Mouse (Mus musculus) ovary, postnatal 10 days (tissue): Measurements from ENCODE around the gene Bckdk.
"Not testable (repeated sequence)": the region's sequence is repeated elsewhere in the genome, so short reads cannot be mapped to it uniquely, and the experiment has no call there.

Experiments
- DNase-seq: peaks from one replicate; pipeline ENCODE4 v3.0.0; 2022; ENCODE audit warnings: low spot score

Bckdk gene

DNA sequence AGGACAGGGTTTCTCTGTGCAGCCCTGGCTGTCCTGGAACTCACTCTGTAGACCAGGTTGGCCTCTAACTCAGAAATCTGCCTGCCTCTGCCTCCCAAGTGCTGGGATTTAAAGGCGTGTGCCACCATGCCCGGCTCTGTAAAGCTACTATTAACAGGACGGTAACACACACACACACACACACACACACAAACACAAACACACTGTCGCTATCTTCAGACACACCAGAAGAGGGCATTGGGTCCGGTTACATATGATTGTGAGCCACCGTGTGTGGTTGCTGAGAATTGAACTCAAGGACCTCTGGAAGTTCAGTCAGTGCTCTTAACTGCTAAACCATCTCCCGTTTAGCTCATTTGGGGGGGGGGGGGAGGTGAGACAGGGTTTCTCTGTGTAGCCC lies 8.0 kb upstream of the Bckdk start:
- not testable (repeated sequence) for DNase-seq

DNA sequence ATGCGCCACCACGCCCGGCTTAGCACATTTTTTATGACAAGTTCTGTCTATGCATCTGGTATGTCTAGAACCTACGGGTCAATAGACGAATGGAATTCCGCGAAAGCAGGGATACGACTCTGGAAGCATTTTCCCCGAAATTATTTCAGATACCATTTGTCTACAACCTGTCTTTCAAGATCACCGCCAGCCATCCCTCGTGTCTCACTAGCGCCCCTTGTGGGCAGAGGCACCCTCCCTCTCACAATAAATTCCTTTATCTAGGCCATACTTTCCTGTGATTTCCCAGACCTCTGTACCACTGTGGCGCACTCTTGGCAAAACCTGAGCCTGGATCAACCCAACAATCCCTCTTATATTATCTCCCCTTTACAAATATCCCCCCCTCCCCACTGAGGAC lies 7.5 kb upstream of the Bckdk start:
- DNase-seq: no peak

DNA sequence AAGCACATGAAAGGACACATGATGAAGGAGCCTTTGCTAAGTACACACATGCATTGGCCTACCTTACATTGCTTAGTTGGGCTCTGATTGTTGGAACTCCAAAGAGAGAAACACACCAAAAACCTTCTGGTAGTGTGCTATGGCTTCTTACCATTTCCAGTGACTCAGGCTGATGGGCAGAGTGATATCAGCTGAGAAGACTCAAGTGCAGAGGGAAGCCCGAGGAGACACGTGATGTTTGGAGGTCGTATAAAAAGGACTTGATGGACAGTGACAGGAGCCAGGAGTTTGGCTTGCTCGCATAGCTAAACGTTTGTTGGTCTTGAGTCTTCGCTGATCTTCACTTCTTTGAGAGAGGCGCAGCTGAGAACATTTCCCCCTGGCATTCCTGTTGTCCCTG lies 6.3 kb upstream of the Bckdk start:
- DNase-seq: no peak

DNA sequence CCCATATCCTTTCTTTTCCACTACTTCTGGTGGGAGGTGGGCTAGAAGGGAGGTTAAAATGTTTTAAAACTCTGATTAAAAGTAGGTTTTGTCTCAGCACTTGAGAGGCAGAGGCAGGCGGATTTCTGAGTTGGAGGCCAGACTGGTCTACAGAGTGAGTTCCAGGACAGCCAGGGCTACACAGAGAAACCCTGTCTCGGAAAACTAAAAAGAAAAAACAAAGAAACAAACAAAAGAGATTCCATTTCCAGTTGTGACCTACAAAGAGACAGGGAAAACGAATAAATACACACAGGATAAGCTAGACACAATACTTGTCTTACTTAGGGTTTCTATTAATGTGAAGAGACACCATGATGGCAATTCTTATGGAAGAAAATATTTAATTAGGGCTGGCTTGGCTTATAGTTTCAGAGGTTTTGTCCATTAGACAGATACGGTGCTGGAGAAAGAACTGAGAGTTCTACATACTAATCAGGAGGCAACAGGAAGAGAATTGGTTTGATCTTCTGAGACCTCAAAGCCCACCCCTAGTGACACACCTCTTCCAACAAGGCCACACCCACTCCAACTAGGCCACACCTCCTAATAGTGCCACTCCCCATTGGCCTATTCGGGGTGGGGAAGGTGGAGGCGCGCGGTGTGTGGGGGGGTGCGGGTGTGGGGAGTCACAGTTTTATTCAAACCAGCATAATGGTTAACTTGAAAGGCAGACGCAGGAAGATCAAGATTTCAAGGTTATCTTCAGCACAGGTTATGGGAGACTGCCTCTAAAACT lies 5.5 kb upstream of the Bckdk start:
- DNase-seq: no peak

DNA sequence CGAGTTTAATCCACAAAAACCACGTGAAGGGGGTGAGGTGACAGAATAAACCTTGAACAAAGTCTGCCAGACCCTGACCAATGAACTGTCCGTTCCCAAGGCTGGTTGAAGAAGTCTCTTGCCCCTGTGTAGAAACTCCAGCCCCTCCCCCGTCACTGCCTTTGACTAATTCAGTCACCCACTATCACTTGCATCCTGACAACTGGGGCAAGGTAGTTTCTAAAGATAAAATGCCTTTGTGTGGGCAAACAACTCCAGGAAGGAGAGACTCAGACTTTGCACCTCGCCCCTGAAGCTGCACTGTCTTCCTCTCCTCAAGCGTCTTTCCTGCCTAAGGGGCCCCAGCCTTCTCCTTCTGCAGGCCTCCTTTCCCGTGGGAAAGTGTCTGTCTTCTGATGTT lies 3.9 kb upstream of the Bckdk start:
- no peak for DNase-seq

DNA sequence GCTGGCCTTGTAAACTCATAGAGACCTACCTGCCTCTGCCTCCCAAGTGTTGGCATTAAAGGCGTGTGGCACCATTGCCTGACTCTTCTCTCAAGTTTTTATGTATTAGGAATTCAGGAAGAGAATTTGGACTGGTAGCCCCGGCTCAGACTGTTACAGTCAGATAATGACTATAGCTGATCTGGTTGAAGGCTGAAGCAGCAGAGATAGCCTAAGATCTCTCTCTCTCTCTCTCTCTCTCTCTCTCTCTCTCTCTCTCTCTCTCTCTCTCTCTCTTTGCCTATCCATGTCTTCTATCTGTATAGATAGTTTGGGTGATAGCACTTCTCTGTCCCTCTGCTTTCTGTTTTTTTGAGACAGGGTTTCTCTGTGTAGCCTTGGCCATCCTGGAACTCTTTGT lies 2.1 kb upstream of the Bckdk start:
- DNase-seq: no peak

DNA sequence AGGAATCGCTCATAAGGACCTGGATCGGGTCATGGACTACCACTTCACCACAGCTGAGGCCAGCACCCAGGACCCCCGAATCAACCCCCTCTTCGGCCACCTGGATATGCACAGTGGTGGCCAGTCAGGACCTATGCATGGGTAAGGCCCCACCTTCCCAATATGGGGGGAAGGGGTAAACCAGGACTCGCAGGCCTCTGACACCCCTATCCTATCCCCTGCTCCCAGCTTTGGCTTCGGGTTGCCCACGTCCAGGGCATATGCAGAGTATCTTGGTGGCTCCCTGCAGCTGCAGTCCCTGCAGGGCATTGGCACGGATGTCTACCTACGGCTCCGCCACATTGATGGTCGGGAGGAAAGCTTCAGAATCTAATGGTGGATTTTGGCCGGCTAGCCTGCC lies 4.1 kb downstream of the Bckdk start:
- no peak for DNase-seq

DNA sequence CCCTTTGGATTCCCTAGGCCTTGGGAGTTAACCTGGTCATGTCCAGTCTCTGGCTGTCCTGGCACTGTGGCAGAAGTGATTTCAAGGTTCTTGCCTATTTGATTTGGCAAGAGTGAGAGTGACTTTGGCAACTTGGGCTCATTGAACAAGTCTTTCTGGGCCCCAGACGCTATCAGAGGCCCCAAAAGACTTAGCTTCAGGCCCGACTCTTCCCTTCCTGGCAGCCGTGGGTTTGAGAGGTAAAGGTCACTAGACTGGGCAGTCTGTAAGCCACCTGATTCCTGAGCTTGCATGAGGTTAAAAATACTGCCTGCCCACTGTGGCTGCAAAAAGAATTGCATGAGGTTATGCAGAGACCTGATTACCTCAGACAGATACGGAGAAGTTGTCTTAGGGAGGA lies 4.8 kb downstream of the Bckdk start:
- DNase-seq: no peak

DNA sequence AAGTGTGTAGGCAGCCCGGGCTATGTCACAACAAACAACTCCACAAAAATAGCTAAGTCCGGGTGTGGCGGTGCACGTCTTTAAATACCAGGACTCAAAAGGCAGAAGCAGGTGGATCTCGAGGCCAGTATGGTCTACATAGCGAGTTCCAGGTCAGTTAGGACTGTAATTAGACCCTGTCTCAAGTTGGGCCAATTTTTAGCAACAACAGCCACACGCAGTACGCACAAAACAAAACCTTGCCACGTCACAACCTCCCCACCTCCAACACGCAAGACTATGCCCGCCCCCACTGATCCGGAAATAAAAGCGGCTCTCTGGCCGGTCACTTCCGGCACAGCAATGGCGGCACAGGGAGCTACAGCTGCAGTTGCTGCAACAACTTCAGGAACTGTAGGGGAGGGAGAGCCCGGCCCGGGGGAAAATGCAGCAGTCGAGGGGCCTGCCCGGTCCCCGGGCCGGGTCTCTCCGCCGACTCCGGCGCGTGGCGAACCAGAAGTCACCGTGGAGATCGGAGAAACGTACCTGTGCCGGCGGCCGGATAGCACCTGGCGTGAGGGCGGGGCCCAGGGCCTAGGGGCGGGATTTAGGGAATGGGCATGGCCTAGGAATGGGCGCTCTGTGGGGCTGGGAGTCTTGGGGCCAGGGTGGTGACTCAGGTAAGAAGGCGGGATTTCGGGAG lies 8.4 kb downstream of the Bckdk start, which contains the start of gene Kat8:
Gene Kat8, plus strand, starts transcription at position 327 of the 682 bp plus-strand sequence.
- DNase-seq: peak; percentile 73

DNA sequence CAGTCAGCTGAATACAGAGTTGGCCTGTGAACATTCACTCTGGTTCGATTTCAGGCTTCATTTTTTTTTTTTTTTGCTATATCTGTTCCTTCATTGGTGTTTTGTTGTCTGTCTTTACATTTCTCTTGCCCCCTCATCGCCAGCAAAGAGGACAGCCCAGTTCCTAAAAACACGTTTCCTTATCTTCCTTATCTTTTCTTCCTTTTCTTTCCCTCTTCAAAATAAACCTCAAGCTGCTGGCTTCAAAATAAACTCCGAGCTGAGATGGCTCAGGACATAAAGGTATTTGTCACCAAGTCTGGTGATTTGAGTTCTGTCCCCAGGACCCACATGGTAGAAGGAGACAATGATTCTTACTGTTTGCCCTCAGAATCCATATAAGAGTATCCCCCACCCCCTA lies 9.1 kb downstream of the Bckdk start:
- no peak for DNase-seq

DNA sequence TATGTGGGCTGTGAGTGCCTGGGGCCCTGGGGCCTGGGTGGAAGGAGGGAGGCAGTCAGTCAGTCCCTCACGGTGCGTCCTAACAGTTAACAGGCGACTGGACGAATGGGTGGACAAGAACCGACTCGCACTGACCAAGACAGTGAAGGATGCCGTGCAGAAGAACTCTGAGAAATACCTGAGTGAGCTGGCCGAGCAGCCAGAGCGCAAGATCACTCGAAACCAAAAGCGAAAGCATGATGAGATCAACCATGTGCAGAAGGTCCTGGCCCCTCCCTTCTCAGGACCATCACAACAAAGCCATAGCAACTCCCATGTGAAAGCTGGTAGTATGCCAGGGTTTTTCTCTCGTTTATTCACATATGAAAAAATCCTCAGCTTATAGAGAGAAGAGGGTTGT lies 11.4 kb downstream of the Bckdk start:
- DNase-seq: no peak

DNA sequence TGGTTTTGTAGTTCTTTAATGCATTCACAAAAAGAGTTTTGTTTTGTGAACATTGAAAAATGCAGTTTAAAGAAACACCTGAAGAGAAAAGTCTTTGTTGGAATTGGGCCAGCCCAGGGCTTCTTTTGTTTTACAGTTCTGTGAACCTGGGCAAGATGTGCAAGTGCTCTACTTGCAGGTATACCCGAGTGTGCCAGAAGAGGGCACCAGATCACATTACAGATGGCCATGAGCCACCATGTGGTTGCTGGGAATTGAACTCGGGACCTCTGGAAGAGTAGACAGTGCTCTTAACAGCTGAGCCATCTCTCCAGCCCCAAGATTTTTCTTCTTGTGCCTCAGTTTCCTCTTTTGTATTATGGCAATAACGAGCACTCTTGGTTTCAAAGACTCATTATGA lies 14.3 kb downstream of the Bckdk start:
- no peak for DNase-seq

DNA sequence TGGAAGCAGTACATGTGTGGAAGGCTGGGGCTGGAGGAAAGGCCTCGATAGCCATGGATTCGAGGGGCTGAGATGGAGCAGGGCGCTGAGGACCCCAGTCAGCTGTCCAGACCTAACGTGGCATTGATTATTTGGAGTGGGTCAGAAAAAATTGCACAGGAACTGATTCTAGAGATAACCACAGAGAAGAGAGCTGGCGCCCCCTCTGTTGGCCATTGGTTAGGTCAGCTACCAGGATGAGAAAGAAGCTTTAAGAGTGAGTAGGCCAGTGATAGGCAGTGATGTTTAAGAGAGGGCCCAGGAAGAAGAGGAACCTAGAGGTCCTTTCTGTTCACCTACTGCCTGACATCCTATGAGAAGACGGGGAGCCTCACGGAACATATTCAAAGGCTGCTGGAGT lies 15.4 kb downstream of the Bckdk start:
- no peak for DNase-seq

DNA sequence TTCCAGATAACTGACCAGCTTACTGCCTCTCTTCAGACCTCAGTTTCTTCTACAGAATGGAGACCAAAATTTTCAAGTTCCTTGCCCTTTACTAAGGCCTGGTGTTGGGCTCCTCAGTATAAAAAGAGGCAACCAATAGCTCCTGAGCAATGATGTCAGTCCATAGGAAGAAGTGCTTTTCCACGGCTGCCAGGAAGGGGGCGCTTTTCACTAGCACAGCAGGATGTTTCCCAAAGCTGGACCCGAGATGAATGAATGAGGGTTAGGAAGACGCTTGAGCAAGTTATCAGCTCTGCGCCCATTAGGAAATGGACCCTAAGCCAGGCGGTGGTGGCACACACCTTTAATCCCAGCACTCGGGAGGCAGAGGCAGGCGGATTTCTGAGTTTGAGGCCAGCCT lies 17.6 kb downstream of the Bckdk start:
- DNase-seq: no peak

DNA sequence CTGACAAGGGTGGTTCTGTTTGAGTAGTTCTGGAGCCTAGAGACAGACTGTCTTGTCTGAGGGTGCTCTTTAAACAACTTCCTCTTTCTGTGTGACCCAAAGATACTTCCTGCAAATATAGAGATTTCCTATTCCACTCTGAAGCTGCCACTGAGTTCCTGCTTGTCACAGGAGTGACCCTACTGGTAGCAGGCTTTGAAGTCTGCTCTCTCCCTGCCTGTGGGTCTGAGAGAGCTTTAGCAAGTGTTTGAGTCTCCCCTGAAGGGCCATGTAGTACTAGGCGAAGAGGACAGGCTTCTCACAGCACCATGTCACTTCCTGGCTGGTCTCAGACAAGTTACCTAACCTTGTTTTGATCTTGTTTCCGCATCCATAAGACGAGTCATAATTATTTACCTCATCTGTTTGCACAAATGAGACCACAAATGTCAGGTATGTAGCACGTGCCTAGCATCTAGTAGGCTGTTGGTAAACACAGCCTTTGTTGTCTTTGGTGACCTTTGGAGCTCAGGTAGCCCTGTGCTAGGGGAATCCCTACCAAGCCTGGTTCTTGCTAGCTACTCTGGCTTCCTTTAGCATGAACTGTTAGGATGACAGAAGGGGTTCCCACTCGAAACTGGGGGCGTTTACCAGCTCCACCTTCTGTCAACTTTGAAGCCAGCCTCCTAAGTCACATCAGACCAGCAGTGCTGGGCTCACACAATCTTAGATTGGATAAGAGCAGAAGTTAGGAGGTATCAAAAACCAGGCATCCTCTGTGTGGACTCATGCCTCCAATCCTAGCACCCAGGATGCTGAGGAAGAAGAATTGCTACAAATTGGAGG lies 18.8 kb downstream of the Bckdk start:
- no peak for DNase-seq

DNA sequence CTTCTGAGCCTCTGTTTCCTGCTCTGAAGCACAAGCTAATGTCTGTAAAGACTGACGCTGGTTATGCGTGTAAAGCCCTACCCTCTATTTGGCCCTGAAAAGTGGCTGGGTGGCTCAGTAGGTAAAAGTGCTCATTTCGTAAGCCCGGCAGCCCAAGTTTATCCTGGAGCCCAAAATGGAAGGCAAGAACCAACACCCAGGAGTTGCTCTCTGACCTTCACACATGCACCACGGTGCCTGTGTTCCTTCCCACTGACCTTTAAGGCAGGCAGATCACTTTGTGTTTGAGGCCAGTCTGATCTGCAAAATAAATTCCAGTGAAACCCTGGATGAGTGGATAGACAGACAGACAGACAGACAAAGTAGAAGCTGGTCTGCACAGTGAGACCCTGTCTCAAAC lies 19.8 kb downstream of the Bckdk start:
- DNase-seq: no peak

DNA sequence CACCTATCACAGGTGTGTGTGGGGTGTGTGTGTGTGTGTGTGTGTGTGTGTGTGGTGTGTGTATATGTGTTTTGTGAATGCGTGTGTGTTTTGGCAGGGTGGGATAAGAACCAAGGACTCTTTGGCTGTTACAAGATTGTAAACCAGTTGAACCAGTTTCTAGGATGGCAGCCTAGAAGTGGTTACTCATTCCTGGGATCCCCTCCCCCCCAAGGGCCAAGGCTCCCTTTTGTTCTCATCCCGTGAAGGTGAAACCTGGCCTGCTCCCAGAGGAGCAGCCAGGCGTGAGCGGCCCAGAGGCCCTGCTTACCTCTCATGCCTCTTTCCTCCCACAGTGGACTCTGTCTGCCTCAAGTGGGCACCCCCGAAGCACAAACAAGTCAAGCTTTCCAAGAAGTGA lies 21.4 kb downstream of the Bckdk start:
- DNase-seq: no peak

DNA sequence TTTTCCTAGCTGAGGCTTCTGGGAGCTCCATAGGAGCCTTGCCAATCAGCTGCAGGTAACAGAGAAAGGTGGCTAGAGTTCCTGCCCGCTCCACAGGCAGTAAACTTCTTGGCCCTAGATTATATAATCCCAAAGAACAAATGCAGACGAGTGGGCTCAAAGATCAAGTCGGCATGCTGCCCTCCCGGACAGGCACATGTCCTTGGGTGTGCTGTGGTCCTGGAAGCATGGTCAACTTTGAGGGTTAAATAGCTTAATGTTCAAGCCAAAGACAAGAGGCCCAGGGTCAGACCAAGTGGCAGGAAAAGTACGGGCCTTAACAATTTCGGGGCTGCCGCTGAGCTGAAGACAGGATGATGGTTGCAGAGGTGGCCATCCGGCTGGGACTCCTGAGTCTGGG lies 22.2 kb downstream of the Bckdk start:
- DNase-seq: no peak

DNA sequence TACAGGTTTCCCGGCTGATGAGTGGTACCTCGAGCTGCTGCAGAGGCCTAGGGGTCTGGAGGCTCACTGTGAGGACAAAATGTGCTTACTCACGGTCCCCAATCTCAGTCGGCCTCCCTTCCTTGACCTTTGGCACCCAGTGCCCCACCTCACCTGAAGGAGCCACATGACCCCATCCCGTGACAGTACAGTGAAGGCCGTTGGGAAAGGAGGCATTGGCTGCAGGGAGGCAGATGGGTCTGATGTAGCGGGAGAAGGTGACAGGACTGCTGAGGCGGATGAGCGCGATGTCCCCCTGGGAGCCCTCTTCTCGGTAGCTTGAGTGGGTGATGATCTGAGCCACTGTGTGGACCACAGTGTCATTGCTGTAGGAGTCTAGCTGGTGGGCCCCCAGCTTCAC lies 23.0 kb downstream of the Bckdk start:
- no peak for DNase-seq

DNA sequence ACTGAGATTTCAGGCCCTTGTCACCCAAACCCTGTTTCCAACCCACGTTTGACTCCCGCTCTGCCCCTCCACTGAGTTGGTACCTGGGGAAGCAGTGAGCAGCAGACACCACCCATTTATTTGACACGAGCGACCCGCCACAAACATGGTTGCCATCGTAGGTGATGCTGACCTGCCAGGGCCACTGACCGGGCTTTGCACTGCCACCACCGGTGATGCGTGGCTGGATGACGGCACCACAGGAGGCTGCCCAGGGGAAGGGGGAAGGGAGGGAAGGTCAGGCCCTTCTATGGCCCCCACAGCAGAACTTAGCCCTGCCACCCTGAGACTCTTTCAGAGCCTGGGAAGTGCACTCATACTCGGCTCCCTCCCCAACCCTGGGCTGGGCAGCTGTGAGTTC lies 23.8 kb downstream of the Bckdk start:
- no peak for DNase-seq

DNA sequence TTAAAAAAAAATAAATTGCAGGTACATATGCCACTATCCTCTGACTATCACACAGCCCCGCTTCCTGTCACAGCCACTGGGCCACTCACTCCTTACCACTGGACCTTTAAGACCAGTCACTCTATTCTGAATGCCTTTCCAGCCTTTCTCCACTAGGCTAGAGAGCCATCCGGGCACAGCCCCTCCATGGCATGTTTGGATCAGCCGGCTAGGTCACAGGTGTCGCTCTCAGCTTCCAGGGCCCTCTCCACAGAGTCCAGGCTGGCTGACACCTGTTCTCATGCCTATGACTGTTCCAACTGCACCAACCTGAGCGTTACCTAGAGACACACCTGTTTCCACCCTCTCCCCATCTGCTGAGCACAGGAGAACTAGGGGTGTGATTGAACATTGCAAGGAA lies 24.7 kb downstream of the Bckdk start:
- no peak for DNase-seq

DNA sequence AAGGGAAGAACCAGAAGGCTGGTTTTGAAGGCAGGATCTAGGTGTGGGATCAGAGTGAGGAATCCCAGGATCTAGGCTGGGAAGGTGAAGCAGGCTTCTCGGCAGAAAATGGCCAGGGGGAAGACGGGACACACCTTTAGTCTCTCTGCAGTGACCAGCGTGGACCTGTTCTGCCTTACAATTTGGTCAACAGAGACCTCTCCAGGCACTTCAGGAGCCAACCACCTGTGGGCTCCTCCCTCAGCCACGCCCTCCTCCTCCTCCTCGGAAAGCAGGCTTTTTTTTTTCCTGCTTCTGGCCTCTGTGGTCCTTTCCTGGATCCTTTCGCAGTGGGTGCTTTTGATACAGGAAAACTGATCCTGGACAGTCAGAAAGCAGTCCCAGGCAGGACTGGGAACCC lies 26.0 kb downstream of the Bckdk start, which contains the start of gene Prss8:
Gene Prss8, minus strand, starts transcription at position 182 of the 400 bp plus-strand sequence.
- no peak for DNase-seq

DNA sequence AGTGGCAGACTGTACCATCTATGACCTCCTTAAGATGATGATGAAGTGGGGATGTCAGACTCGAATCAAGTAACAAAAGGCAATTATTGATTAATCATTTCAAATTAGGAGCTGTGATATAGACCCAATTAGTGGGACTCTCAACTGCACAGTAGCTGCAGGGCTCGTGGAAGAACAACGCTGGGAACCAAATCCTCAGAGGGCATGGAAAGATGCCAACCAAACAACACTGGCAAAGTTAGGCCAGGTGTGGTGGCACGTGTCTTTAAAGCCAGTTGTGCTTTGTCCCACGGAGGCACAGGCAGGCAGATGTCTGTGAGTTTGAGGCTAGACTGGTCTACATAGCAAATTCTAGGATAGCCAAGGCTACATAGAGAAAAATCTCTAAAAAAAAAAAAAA lies 26.8 kb downstream of the Bckdk start:
- DNase-seq: no peak
